Mouse (Mus musculus) heart, embryonic 14.5 days (tissue): ENCODE measurements around the gene Lrrc8c. TPM values are rescaled to one million over a fixed set of nuclear protein-coding genes. Genes with fewer than 3 reads are reported as not detected.

ENCODE experiments used
- ATAC-seq: fragments of 200-750 bp; cut with Nextera tagmentation; 2 replicates; pipeline ENCODE4 v1.8.0; 2017; ENCODE audit warnings: low read depth, moderate TSS enrichment; ENCODE audit not compliant: insufficient number of reproducible peaks, insufficient read depth, low FRiP score
- H3K27ac ChIP-seq, 2 experiments: fragments of 200-500 bp in 1 of 2; fragments of 300-500 bp in 1 of 2; sonication (generic) in 1 of 2; replicated peaks in 1 of 2; 2 replicates each; pipeline ENCODE4 v1.5.1; 2012 to 2014; ENCODE audit warnings: low read depth in 2 of 2, low read length in 2 of 2, control low read depth in 1 of 2, mild to moderate bottlenecking in 1 of 2, mixed read lengths in 1 of 2; ENCODE audit not compliant: control insufficient read depth in 1 of 2, insufficient read depth in 1 of 2
- H3K27me3 ChIP-seq: fragments of 300-500 bp; sonication (generic); 2 replicates; pipeline ENCODE4 v1.6.1; 2014; ENCODE audit warnings: mild to moderate bottlenecking, low read length, control low read depth; ENCODE audit not compliant: control insufficient read depth, insufficient read depth
- H3K36me3 ChIP-seq: fragments of 300-500 bp; sonication (generic); 2 replicates; pipeline ENCODE4 v1.6.1; 2014; ENCODE audit warnings: mild to moderate bottlenecking, control low read depth, low read length, mixed read lengths; ENCODE audit not compliant: control insufficient read depth, insufficient read depth
- H3K4me1 ChIP-seq, 2 experiments: fragments of 200-500 bp in 1 of 2; fragments of 300-500 bp in 1 of 2; sonication (generic) in 1 of 2; 2 replicates each; pipeline ENCODE4 v1.6.1; 2012 to 2014; ENCODE audit warnings: low read length in 2 of 2, control low read depth in 1 of 2, mixed read lengths in 1 of 2; ENCODE audit not compliant: control insufficient read depth in 2 of 2, insufficient read depth in 2 of 2
- H3K4me2 ChIP-seq: fragments of 300-500 bp; sonication (generic); 2 replicates; pipeline ENCODE4 v1.6.1; 2014; ENCODE audit warnings: mild to moderate bottlenecking, low read length
- H3K4me3 ChIP-seq, 2 experiments: fragments of 200-500 bp in 1 of 2; fragments of 300-500 bp in 1 of 2; sonication (generic) in 1 of 2; 2 replicates each; pipeline ENCODE4 v1.5.1; 2012 to 2014; ENCODE audit warnings: low read length in 2 of 2, mild to moderate bottlenecking in 2 of 2, control low read depth in 1 of 2, low read depth in 1 of 2, moderate library complexity in 1 of 2; ENCODE audit not compliant: control insufficient read depth in 1 of 2, insufficient read depth in 1 of 2
- H3K9ac ChIP-seq: fragments of 300-500 bp; sonication (generic); 2 replicates; pipeline ENCODE4 v1.6.1; 2014; ENCODE audit warnings: mild to moderate bottlenecking, low read length
- H3K9me3 ChIP-seq: fragments of 300-500 bp; sonication (generic); 2 replicates; pipeline ENCODE4 v1.6.1; 2016; ENCODE audit warnings: low read length, control low read depth; ENCODE audit not compliant: control insufficient read depth
- WGBS: fragments of 180-500 bp; shearing (Covaris S2); extraction: QIAGEN DNeasy Blood & Tissue Kit; methylation state at CpG from one replicate; pipeline ENCODE4 v1.1.7; 2014; 5-methylcytosine and 5-hydroxymethylcytosine counted together
- polyA plus RNA-seq: library from polyadenylated mRNA; unstranded; fragments of >200 nt; fragmentation: Nextera tagmentation; extraction: Ambion mirVana; gene quantifications from 2 replicates; pipeline ENCODE4 v1.2.1, GENCODE M21; 2014

Lrrc8c gene
- polyA plus RNA-seq, 1 experiment from 2014 or later, result 21.7 TPM

DNA sequence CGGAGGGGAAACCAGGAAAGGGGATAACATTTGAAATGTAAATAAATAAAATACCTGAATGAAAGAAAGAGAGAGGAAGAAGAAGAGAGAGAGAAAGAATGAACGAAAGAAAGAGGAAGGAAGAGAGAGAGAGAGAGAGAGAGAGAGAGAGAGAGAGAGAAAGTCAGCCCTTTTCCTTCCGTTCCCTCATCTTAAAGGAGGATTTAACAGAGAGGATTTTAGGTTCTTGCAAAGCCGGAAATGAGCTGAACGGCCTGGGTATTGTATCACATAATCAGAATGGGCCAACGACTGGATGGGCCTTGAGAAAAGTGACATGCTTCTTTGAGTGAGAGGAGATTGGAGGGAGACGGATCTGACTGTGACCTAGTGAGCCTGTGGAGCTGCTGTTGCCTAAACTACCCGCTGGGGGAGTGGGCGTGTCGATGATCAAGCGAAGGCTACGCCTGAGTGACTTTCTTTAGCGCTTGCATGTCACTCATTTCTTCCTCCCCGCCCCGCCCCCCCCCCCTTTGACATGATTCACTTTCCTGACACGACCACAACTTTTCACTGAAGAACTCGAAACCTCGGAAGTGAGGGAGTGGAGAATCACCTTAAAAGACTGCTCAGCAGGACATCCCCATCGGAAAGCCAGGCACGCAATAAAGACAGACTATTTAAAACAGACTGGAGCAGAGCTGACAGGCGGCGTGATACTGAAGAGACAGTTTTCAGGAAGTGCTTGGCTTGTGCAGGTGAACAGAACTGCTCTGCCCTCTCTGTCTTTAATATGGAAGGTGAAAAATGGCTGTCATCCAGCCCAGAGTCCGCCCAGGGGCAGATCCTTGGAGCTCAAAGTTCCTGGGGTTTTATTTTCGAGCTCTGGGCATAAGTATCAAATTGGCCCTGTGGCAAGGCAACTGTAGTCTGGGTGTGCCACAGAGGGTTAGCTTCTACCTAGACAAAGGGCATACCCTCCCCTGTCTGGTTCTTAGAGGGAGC, 24.0 kb upstream of the Lrrc8c start:
- H3K9ac ChIP-seq, result peak overlapping the region; percentile 63

DNA sequence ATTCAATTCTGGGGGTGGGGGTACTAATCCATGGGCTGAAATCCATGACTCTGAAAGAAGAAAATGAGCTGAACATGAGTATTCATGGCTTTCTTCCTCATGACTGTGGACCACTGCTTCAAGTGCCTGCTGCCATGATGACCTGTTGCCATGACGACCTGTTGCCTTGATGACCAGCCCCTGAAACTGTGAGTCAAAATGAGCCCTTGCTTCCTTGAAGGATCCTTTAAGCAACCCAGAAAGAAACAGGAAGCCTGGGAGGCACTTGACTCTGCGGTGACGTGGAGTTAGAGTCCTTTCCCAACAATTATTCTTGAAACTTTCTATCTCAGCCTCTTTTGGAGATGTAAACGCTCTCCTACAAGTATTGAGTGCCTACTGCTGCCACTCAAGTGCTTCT, 23.1 kb upstream of the Lrrc8c start:
- 93% methylated on average over 4 of the region's 4 CpGs for WGBS

More for the DNA sequence above, 24.0 kb upstream of the Lrrc8c start:
- Histone ChIP-seq H3K4me2 (peak overlapping the region; percentile 70), H3K4me1 (peaks cover 5 to 7% of the 10 kb centered on the region in 2 experiments; a peak in 3 of 4 replicates), H3K27ac (no peak overlapping the region), H3K4me3 (peak overlapping the region; percentile 22 to 38), H3K36me3 (no peaks in the 10 kb centered on the region), H3K27me3 (no peaks in the 10 kb centered on the region; the same call in 1 of the 2 replicates), H3K9me3 (no peaks in the 10 kb centered on the region)
- peak; percentile 69; the same call in 1 of the 2 replicates for ATAC-seq
- WGBS, result 12% methylated on average over 22 of the region's 24 CpGs

DNA sequence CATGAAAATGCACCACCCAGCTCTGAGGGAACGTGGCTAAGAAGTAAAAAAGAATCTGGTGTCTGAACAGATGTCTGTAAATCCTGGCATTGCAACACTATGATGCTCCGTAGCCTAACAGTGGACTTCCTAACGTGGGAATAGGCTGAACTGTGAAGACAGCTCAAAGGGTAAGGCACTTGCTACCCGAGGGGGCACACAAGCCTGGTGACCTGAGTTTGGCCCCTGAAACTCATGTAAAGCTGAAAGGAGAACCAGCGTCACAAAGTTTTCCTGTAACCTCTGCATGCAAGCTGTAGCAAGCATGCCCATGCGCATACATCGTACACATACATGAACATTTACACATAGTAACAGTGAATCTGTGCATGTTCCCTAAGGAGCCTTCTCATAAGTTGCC, 22.6 kb upstream of the Lrrc8c start:
- Histone ChIP-seq H3K4me3 (no peak overlapping the region), H3K4me1 (peaks cover 7% of the 10 kb centered on the region in 2 experiments; a peak in 3 of 4 replicates), H3K27me3 (no peaks in the 10 kb centered on the region; the same call in 1 of the 2 replicates), H3K27ac (no peak overlapping the region), H3K9ac (no peak overlapping the region), H3K36me3 (no peaks in the 10 kb centered on the region), H3K4me2 (no peak overlapping the region), H3K9me3 (no peaks in the 10 kb centered on the region)
- WGBS, result 86% methylated on average over 7 of the region's 7 CpGs
- ATAC-seq, result no peak

More for the DNA sequence above, 23.1 kb upstream of the Lrrc8c start:
- Histone ChIP-seq H3K9ac (no peak overlapping the region), H3K4me2 (no peak overlapping the region), H3K4me3 (no peak overlapping the region), H3K36me3 (no peaks in the 10 kb centered on the region), H3K4me1 (peaks cover 7% of the 10 kb centered on the region in 2 experiments; a peak in 3 of 4 replicates), H3K27me3 (no peaks in the 10 kb centered on the region; the same call in 1 of the 2 replicates), H3K9me3 (no peaks in the 10 kb centered on the region), H3K27ac (no peak overlapping the region)
- ATAC-seq, result no peak

DNA sequence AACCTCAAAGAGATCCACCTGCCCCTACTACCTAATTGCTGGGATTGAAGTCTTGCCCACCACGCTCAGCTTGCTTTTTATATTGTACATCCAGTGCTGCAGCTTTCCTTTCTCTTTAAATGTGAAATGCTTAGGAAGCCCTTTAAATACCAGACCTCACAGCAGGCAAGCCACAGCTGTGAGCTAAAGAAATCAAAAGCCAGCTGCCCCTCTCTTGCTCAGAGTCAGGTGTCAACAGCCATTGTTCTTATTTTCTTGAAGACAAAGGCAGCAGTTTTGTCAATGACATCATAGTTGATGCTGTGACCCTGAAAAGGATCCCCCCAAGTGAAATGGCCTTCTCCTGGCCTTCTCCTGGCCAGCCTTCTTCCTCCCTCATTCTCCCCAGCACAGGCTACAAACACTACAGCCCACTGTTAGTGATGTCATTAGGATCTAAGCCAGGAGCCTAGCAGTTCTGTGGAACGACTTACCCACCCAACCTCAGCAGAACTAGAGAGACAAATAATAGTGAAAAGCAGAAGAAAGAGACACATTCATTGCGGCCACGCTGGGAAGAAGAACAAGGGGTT, 20.7 kb upstream of the Lrrc8c start:
- no peak for ATAC-seq
- Histone ChIP-seq H3K27ac (no peak overlapping the region), H3K4me2 (no peak overlapping the region), H3K9me3 (peaks cover 2% of the 10 kb centered on the region; the same call in 1 of the 2 replicates), H3K36me3 (no peaks in the 10 kb centered on the region), H3K27me3 (no peaks in the 10 kb centered on the region; the same call in 1 of the 2 replicates), H3K4me1 (peaks cover 7% of the 10 kb centered on the region in 2 experiments; a peak in 3 of 4 replicates), H3K9ac (no peak overlapping the region), H3K4me3 (no peak overlapping the region)
- WGBS, result 62% methylated on average over 4 of the region's 4 CpGs

DNA sequence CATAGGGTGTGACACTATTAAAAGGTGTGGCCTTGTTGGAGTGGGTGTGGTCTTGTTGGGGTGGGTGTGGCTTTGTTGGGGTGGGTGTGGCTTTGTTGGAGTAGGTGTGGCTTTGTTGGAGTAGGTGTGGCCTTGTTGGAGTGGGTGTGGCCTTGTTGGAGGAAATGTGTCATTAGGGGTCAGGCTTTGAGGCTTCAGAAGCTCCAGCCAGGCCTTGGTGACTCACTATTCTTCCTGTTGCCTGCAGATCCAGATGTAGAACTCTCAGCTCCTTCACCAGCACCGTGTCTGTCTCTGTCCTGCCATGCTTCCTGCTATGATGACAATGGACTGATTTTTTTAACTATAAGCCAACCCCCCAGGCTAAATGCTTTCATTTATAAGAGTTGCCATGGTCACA, 19.8 kb upstream of the Lrrc8c start:
- Histone ChIP-seq H3K27me3 (no peaks in the 10 kb centered on the region; the same call in 1 of the 2 replicates), H3K27ac (no peak overlapping the region), H3K9ac (no peak overlapping the region), H3K9me3 (peaks cover 2% of the 10 kb centered on the region; the same call in 1 of the 2 replicates), H3K4me2 (no peak overlapping the region), H3K36me3 (no peaks in the 10 kb centered on the region), H3K4me3 (no peak overlapping the region), H3K4me1 (peaks cover 7% of the 10 kb centered on the region in 2 experiments; a peak in 3 of 4 replicates)
- WGBS, result 67% methylated on average over 1 of the region's 1 CpGs
- no peak for ATAC-seq

DNA sequence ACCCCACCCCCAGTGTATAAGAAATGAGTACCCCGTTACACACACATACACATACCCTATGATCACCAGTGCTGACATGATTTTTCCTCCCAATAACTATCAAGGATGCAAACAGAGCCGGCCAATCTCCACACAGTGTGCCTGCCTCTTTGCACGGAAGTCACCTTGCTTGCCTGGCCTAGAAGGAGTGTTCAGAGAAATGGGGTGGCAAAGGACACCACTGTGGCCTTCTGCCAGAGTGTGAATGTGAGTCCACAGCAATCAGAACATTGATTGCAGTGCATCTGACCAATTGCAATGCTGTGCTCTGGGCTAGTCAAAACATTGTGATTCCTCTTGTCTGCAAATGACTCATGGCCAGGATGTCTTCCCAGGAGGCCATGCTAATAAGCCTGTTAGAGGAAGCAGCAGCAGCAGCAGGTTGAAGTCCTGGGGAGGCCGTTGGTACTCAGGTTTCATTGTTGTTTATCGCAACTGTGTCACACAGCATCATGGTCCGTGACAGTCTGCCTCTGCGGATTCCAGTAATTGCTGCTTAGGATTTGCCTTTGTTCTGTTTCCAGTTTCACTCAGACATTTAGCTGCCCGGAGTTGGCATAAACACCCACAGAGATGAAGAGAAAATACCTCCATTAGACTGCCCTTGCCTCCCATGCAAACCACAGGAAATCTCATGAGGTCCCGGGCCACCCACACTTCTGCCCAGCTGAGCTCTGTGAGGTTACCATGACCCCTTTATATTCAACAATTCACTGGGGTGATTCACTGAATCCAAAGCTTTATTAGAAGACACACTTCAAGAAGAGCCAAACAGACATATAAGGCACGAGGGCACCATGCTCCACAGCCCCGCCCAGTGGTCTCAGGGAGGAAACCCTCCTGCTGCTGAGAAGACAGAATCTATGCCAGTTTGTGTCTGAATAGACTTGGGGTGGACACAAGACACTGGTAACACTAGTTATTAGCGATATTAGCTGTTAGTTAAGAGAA, 18.8 kb upstream of the Lrrc8c start:
- Histone ChIP-seq H3K4me1 (peaks cover 5 to 6% of the 10 kb centered on the region in 2 experiments; a peak in 3 of 4 replicates), H3K27me3 (no peaks in the 10 kb centered on the region), H3K4me2 (no peak overlapping the region), H3K9ac (no peak overlapping the region), H3K9me3 (peaks cover 2% of the 10 kb centered on the region; the same call in 1 of the 2 replicates), H3K36me3 (no peaks in the 10 kb centered on the region), H3K27ac (no peak overlapping the region), H3K4me3 (no peak overlapping the region)
- WGBS, result 61% methylated on average over 12 of the region's 12 CpGs
- ATAC-seq, result no peak
